Mouse (Mus musculus) spleen, postnatal 0 days (tissue): Measurements from ENCODE around the gene Ahnak. TPM values are rescaled to one million over a fixed set of nuclear protein-coding genes. Genes with fewer than 3 reads are reported as not detected.

Experiments used
- polyA plus RNA-seq: library from polyadenylated mRNA; unstranded; fragments of >200 nt; fragmentation: Nextera tagmentation; extraction: Ambion mirVana; gene quantifications from 2 replicates; pipeline ENCODE4 v1.2.1, GENCODE M21; 2015

Gene Ahnak
- polyA plus RNA-seq: 11.6 and 16.8 TPM in 2 replicates

GRCm38 (mm10) chr19:8989066-8989566 is at the start of gene Ahnak:
TSS of gene Ahnak (plus strand) at chr19:8989284.

GRCm38 (mm10) chr19:8941515-8942217 is 47.4 kb upstream of the Ahnak start, which contains the start of gene Mta2:
TSS of gene Mta2 (plus strand) at chr19:8941875.

GRCm38 (mm10) chr19:8953135-8954039 is 35.7 kb upstream of the Ahnak start, which contains the start of gene Tut1:
TSS of gene Tut1 (plus strand) at chr19:8953847.

GRCm38 (mm10) chr19:8966590-8967372 is 22.3 kb upstream of the Ahnak start, which contains the start of gene Eef1g:
TSS of gene Eef1g (plus strand) at chr19:8967041.

GRCm38 (mm10) chr19:9087821-9088220 is 98.7 kb downstream of the Ahnak start, which contains the start of gene Scgb1a1:
TSS of gene Scgb1a1 (minus strand) at chr19:9087958.

Other genes with a start within 250 kb of the Ahnak start
- gene 1700092M07Rik, start 248.6 kb upstream of the Ahnak start, polyA plus RNA-seq: 0.65 and 0.69 TPM in 2 replicates
- gene Stx5a, start 247.9 kb upstream of the Ahnak start, polyA plus RNA-seq: 56.9 and 66.5 TPM in 2 replicates
- gene Nxf1, start 232.2 kb upstream of the Ahnak start, polyA plus RNA-seq: 95.6 and 109 TPM in 2 replicates
- gene Tmem223, start 218.3 kb upstream of the Ahnak start, polyA plus RNA-seq: 79.4 and 82.5 TPM in 2 replicates
- gene Tmem179b, start 214.8 kb upstream of the Ahnak start, polyA plus RNA-seq: 134 and 140 TPM in 2 replicates
- gene Taf6l, start 202.9 kb upstream of the Ahnak start, polyA plus RNA-seq: 13.4 and 15.6 TPM in 2 replicates
- gene Polr2g, start 190.7 kb upstream of the Ahnak start, polyA plus RNA-seq: 103 and 108 TPM in 2 replicates
- 1.5 and 1.9 TPM in 2 replicates for gene Zbtb3, start 186.7 kb upstream of the Ahnak start, polyA plus RNA-seq
- 29.3 and 32.7 TPM in 2 replicates for gene Ttc9c, start 170.0 kb upstream of the Ahnak start, polyA plus RNA-seq
- gene Hnrnpul2, start 169.3 kb upstream of the Ahnak start, polyA plus RNA-seq: 5.6 and 5.7 TPM in 2 replicates
- gene AC129217.1, start 159.5 kb upstream of the Ahnak start, polyA plus RNA-seq: not detected in 2 replicates
- gene Bscl2, start 151.8 kb upstream of the Ahnak start, polyA plus RNA-seq: 40.2 and 40.8 TPM in 2 replicates
- 0.48 and 0.53 TPM in 2 replicates for gene Gng3, start 150.1 kb upstream of the Ahnak start, polyA plus RNA-seq
- 1.2 and 1.7 TPM in 2 replicates for gene Lrrn4cl, start 138.5 kb upstream of the Ahnak start, polyA plus RNA-seq
- gene Ubxn1, start 117.8 kb upstream of the Ahnak start, polyA plus RNA-seq: 128 and 131 TPM in 2 replicates
- gene Uqcc3, start 108.4 kb upstream of the Ahnak start, polyA plus RNA-seq: 55.1 and 57.2 TPM in 2 replicates
- gene Lbhd1, start 105.6 kb upstream of the Ahnak start, polyA plus RNA-seq: 44.3 and 52.1 TPM in 2 replicates
- gene Gm49403, start 105.4 kb upstream of the Ahnak start, polyA plus RNA-seq: not detected in 2 replicates
- gene 1810009A15Rik, start 100.4 kb upstream of the Ahnak start, polyA plus RNA-seq: 54.0 and 56.8 TPM in 2 replicates
- not detected in 2 replicates for gene Gm49416, start 100.4 kb upstream of the Ahnak start, polyA plus RNA-seq
- gene Ints5, start 96.3 kb upstream of the Ahnak start, polyA plus RNA-seq: 22.6 and 23.2 TPM in 2 replicates
- gene Ganab, start 91.2 kb upstream of the Ahnak start, polyA plus RNA-seq: 28.2 and 35.2 TPM in 2 replicates
- 23.7 and 26.2 TPM in 2 replicates for gene B3gat3, start 68.9 kb upstream of the Ahnak start, polyA plus RNA-seq
- gene Rom1, start 59.9 kb upstream of the Ahnak start, polyA plus RNA-seq: 2.9 and 3.7 TPM in 2 replicates
- 19.5 and 23.4 TPM in 2 replicates for gene Eml3, start 59.7 kb upstream of the Ahnak start, polyA plus RNA-seq
- gene Mta2, start 47.4 kb upstream of the Ahnak start, polyA plus RNA-seq: 105 and 110 TPM in 2 replicates
- 15.3 and 15.8 TPM in 2 replicates for gene Tut1, start 35.4 kb upstream of the Ahnak start, polyA plus RNA-seq
- 261 and 275 TPM in 2 replicates for gene Eef1g, start 22.2 kb upstream of the Ahnak start, polyA plus RNA-seq
- gene Scgb1a1, start 98.7 kb downstream of the Ahnak start, polyA plus RNA-seq: 0.30 and 1.2 TPM in 2 replicates
- 16.3 and 19.8 TPM in 2 replicates for gene Asrgl1, start 146.4 kb downstream of the Ahnak start, polyA plus RNA-seq